Mouse (Mus musculus) intestine, postnatal 0 days (tissue): ENCODE measurements at regions not wholly inside any gene's neighbourhood (a gene's known extent, or its start where the extent isn't known, plus 50 kb on each side); places are given as distances from the start of the nearest gene placed in this dataset.

ENCODE experiments used
- ATAC-seq: fragments of 200-750 bp; cut with Nextera tagmentation; 2 replicates; pipeline ENCODE4 v1.8.0; 2017; ENCODE audit warnings: mild to moderate bottlenecking, moderate TSS enrichment, moderate library complexity
- H3K27ac ChIP-seq: fragments of 300-500 bp; sonication (generic); 2 replicates; pipeline ENCODE4 v1.5.1; 2014; ENCODE audit warnings: mild to moderate bottlenecking, low read depth, low read length, moderate library complexity
- H3K27me3 ChIP-seq: fragments of 300-500 bp; sonication (generic); replicated peaks from 2 replicates; pipeline ENCODE4 v1.6.1; 2014; ENCODE audit warnings: low read length, mixed read lengths; ENCODE audit not compliant: control insufficient read depth, insufficient read depth
- H3K36me3 ChIP-seq: fragments of 300-500 bp; sonication (generic); 2 replicates; pipeline ENCODE4 v1.6.1; 2014; ENCODE audit warnings: mild to moderate bottlenecking, moderate library complexity; ENCODE audit not compliant: control insufficient read depth, insufficient read depth
- H3K4me1 ChIP-seq: fragments of 300-500 bp; sonication (generic); replicated peaks from 2 replicates; pipeline ENCODE4 v1.6.1; 2014; ENCODE audit warnings: antibody characterized with exemption, low read length, mixed read lengths; ENCODE audit not compliant: control insufficient read depth, insufficient read depth
- H3K4me2 ChIP-seq: fragments of 300-500 bp; sonication (generic); replicated peaks from 2 replicates; pipeline ENCODE4 v1.6.1; 2014; ENCODE audit warnings: low read depth, mild to moderate bottlenecking, moderate library complexity
- H3K4me3 ChIP-seq: fragments of 300-500 bp; sonication (generic); 2 replicates; pipeline ENCODE4 v1.5.1; 2014; ENCODE audit warnings: low read depth, low read length
- H3K9ac ChIP-seq: fragments of 300-500 bp; sonication (generic); 2 replicates; pipeline ENCODE4 v1.6.1; 2014; ENCODE audit warnings: mild to moderate bottlenecking, low read depth, low read length
- H3K9me3 ChIP-seq: fragments of 300-500 bp; sonication (generic); 2 replicates; pipeline ENCODE4 v1.6.1; 2016; ENCODE audit warnings: mixed run types; ENCODE audit not compliant: control insufficient read depth
- CTCF ChIP-seq: sonication (generic); IDR thresholded peaks from 2 replicates; pipeline ENCODE4 v1.5.1; 2016; ENCODE audit warnings: low read depth, mild to moderate bottlenecking, control low read depth, antibody characterized with exemption, moderate library complexity
- WGBS: fragments of 180-500 bp; shearing (Covaris S2); extraction: QIAGEN DNeasy Blood & Tissue Kit; methylation state at CpG from one replicate; pipeline ENCODE4 v1.1.7; 2014; 5-methylcytosine and 5-hydroxymethylcytosine counted together

DNA sequence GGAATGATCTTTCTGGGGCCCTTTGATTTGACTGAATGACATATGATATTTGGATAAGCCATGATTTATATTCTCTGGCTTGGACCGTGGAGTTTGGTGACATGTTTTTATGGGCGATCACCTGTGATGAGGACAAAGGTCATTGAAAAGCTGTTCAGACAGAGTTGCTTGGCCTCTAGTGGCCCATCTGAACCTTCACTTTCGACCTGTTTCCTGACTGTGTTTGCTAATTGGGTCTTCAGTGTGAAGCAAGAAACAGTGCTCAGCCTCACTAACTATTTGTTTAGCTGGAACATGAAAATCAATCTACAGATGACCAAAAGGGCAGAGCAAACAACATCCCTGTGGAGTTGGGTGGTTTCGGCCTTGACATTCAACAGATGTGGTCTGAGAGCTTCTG lies 357.8 kb downstream of the Stim2 start:
- no peak for TF ChIP-seq CTCF
- H3K4me2 ChIP-seq, result no peak overlapping the region
- WGBS, result 26% methylated on average over 4 of the region's 4 CpGs
- H3K27ac ChIP-seq, result no peak overlapping the region
- no peaks in the 10 kb centered on the region for H3K9me3 ChIP-seq
- no peaks in the 10 kb centered on the region for H3K4me1 ChIP-seq
- no peak overlapping the region for H3K4me3 ChIP-seq
- H3K36me3 ChIP-seq, result no peaks in the 10 kb centered on the region
- H3K27me3 ChIP-seq, result no peaks in the 10 kb centered on the region
- peak; percentile 65; the same call in 1 of the 2 replicates for ATAC-seq
- H3K9ac ChIP-seq, result no peak overlapping the region

- no peak overlapping the region for H3K9ac ChIP-seq
- H3K36me3 ChIP-seq, result no peaks in the 10 kb centered on the region
- no peaks in the 10 kb centered on the region for H3K9me3 ChIP-seq
- H3K4me3 ChIP-seq, result no peak overlapping the region
- H3K4me2 ChIP-seq, result no peak overlapping the region
- no peak overlapping the region for H3K27ac ChIP-seq
- no peak for ATAC-seq
- 65% methylated on average over 4 of the region's 4 CpGs for WGBS
- no peak for TF ChIP-seq CTCF
- H3K4me1 ChIP-seq, result no peaks in the 10 kb centered on the region
- no peaks in the 10 kb centered on the region for H3K27me3 ChIP-seq
Measured at GRCm38 (mm10) chr5:54357501-54357900, 359.2 kb downstream of the Stim2 start.

DNA sequence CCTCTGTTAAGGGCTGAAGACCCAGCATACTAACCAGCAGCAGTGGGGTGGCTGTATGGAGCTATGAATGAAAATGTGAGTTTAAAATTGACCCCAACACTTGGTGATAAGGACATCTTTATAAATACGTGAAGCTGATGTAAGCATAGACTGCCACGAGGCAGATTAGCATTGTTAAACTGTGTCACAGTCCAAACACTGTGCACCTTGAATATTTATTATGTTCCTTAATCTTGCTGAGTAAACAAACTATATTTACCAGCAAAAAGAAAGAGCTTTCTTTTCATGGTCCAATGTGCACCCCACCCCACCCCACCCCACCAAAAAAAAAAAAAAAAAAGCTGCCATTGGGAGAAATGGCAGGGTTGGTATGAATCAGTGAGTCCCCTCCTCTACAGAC lies 359.9 kb downstream of the Stim2 start:
- WGBS, result 21% methylated on average over 2 of the region's 2 CpGs
- no peak for TF ChIP-seq CTCF
- Histone ChIP-seq H3K9me3 (no peaks in the 10 kb centered on the region), H3K4me2 (no peak overlapping the region), H3K4me3 (no peak overlapping the region), H3K9ac (no peak overlapping the region), H3K36me3 (no peaks in the 10 kb centered on the region), H3K4me1 (no peaks in the 10 kb centered on the region), H3K27me3 (no peaks in the 10 kb centered on the region), H3K27ac (no peak overlapping the region)
- no peak for ATAC-seq
